Mouse (Mus musculus) CD4-positive helper T cell, adult 2 months (primary cell): ENCODE measurements around the gene Pdzrn4.

Experiments
- DNase-seq: peaks from one replicate; pipeline ENCODE4 v3.0.0-alpha.2; 2012; ENCODE audit warnings: low read depth, missing footprints, low spot score

The Pdzrn4 gene

GRCm38 (mm10) chr15:92495465-92496174 lies 98.9 kb downstream of the Pdzrn4 start:
- no peak for DNase-seq

DNA sequence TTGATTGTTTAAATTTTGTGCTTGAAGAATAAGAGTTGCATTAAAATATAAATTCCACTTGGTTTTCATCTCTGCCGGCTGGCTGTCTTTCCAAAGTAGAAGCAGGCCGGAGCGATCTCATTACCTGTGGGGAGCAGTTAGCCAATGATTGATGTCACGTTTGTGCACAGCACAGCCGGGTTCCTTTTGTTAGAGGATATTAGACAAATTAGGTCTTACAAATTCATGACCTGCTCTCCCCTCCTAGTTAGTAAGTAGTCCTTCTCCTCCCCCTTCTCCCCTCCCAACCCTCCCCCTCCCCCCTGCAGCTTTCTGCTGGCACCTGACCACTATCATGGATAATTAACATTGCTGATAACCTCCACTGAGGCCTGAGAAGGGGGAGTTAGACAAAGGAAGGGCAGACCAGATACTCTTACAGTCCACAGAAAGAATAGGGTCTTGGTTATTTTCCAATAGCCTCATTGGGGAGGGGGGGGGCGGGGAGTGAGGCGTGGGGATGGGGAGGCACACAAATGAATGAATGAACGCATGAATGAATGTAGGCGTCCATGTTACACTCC lies 103.7 kb downstream of the Pdzrn4 start:
- no peak for DNase-seq

DNA sequence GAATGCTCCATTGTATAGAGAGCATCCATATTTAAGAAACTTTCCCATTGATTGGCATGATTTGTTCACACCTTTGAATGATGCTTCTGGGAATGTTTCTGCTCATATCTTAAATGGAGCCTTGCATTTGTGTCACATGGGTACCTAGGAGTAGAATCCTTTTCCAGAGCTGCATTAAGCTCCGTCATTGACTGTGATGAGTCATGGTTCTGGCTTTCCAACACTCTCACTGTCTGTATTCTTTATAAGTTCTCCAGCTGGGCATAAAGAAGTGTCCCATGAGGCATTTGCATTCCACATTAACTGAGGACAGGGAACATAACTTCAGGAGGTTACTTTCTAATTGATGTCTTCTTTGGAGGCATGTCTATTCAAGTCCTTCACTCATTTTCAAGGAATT lies 106.1 kb downstream of the Pdzrn4 start:
- no peak for DNase-seq

GRCm38 (mm10) chr15:92509372-92509771 lies 112.7 kb downstream of the Pdzrn4 start:
- DNase-seq: no peak

GRCm38 (mm10) chr15:92515651-92516050 lies 119.0 kb downstream of the Pdzrn4 start:
- no peak for DNase-seq

DNA sequence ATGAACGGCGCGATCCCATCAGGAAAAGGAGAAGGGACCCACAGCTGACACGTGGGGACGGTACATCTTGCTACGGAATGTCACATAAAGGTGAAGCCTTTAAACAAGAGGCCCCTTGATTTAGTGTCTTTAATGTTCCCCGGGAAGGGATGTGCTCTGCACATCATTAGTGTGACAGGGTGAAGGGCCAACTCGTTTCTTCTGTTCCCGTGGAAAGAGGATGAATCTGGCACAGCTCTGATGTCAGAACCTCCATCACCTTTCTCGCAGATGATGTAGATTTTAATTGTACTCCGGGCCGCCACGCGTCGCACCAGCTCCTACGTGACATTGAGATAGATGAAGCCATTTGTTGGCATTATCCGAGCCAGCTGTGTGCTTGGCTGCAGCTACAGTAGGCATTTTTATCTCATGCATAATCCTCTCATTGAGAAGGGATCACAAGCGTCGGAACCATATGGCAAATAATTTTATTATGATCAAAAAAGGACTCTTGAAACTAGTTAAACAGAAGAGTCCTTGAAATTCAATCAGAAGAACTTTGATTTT lies 124.1 kb downstream of the Pdzrn4 start:
- DNase-seq: no peak

DNA sequence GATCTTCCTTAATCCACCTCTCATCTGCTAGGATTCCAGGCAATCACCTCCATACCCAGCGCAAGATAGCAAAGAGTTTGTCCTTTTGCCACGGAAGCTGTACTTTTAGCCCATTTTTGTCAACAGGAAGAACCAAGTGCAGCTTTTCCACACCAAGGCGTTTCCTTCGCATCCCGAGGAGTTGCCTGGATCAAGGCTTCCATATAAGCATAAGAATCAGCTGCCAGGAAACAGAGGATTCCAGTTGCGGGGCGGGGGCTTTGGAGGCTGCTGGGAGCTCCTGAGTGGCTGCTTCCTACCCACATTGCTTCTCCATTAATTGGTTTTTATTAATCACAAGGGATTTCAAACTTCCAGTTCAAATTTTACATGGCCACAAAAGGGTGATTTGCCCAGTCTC lies 125.0 kb downstream of the Pdzrn4 start:
- DNase-seq: no peak

- no peak for DNase-seq
These were observed 128.2 kb downstream of the Pdzrn4 start for GRCm38 (mm10) chr15:92524917-92525316.

DNA sequence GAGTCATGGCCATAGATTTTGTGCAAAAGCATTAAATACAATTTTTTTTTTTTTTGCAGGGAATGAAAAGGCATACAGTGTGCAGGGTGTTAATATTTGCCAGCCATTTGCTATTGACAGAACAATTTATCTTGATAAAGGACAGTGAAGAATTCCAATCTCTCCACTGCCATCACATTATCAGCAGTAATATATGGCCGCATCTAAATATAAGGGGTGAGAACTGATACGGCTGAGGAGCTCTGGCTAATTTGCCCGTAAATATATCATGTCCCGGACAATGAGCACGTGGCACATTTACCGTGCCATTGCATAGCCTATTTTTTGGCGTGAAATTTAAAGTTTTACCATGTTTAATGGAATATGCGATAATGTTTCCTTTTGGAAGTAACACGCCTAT lies 128.7 kb downstream of the Pdzrn4 start:
- no peak for DNase-seq

DNA sequence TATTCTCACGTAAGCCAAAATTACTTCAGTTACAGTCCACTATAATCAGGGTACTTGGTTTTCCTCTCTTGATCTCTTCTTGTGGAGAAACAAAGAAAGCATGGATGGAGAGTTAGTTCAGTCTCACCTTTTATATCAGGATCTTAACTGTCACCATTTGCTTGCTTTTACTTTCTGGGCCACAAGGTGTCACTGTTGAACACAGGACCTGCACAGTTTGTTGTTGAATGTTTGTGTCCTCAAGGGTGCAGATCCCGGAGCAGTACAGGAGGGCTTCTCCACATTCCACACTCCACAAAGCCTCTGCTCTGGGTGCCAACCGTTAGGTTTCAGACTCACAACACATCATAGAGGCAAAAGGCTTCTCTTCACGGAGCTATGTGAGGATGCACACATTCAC lies 130.1 kb downstream of the Pdzrn4 start:
- DNase-seq: no peak

DNA sequence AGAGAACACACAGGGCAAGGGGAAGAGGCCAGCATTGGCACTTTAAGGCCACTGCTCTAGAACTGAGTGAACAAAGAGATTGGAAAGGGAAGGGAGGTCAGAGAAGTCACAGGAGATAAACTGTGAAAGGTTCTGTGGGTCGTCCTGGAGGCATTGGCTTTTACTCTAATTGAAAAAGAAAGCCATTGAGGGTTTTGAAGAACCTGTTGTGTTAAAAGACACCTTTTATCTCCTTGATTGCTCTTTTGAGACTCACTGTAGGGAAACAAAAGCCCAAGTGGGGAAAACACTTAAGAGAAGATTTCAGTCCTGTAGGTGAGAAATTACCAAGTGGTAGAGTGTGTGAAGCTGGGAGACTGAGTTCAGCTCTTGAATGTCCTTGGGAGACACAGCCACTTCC lies 146.6 kb downstream of the Pdzrn4 start:
- DNase-seq: no peak

DNA sequence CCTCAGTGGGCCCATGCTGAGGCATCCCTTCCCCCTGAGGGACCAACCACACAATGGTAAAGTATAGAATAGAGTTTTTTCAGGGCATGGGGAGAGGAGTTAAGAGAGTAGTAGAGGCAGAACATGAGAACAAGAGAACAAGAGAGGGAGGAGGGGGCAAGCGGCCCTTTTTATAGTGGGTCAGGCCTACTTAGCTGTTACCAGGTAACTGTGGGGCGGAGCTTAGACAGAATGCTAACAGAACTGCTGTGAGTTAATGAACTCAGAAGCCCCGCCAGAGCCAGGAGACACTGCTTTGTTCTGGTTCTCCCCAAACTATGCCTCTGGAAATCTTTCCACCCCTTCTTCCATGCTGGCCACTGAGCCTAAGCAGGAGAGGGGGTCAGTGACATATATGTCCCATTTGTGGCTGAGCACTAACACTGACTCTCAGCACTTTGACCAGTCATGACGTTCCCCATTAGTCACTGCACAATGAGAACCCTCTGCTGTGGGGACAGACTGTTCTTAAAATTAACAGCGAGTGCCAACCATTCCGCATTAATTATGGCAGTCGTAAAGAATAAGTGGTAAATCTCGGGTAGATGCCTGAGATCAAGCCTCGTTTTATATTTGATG lies 150.7 kb downstream of the Pdzrn4 start:
- DNase-seq: no peak

DNA sequence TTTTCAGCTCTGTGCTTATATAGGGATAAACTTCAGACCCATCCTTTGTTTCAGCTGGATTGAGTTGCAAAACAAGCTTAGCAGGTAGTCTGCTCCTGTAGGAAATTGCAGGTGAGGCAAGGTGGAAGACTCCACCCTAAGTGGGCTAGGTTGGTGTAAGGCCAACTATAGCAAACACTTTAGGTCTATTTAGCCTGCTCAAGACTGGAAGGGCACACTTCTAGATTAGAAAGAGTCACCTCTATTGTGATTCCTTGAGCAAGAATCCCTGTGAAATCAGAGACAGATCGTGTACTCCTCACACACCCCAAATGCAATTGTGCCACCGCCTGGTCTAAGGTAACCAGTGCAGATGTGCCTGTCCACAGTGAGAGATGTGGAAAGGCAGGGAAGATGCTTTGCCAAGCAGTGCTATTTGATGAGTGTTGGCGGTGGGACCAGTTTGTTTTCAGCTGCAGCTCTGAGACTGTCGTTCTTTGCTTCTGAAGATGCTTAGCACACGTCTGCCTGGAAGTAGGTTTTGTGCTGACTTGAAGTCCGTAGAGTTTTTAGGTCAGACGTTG lies 158.4 kb downstream of the Pdzrn4 start:
- no peak for DNase-seq

DNA sequence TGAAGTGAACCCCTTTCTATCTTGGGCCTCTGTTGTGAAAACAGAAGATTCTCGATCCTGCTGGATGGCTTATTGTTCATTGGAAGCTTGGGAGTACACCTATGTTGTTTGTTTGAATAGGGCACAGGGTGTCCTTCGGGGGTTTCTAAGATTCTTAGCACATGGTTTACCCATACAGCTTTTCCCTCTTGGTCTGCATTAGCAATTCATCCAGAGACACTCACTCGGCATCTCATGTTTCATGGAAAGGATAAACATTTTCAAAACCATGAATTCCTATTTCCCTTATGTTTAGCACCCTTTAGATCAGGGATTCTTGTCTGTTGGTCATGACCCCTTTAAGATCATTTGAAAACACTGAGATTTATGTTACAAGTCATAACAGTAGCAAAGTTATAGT lies 159.0 kb downstream of the Pdzrn4 start:
- no peak for DNase-seq

- no peak for DNase-seq
These were observed 161.9 kb downstream of the Pdzrn4 start for GRCm38 (mm10) chr15:92558592-92558991.

DNA sequence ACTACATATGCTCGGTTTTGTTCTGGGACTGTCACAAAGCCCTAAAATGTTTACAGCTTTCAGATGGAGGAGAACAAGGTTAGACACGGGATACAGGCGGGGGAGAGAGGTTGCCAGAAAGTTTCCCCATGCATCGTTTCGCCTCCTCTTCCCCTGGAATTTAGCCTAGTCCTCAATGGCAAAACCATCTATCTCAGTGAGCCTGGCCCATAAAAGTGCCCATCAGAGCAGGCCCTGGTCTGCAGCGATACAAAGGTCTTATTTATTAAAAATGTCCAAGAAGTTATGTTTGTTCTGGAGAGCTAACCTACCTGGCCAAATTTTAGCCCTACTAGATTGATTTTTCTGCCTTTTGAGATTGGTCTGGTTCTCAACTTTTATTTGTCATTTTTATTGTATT lies 165.5 kb downstream of the Pdzrn4 start:
- DNase-seq: no peak

GRCm38 (mm10) chr15:92563576-92563975 lies 166.9 kb downstream of the Pdzrn4 start:
- no peak for DNase-seq

DNA sequence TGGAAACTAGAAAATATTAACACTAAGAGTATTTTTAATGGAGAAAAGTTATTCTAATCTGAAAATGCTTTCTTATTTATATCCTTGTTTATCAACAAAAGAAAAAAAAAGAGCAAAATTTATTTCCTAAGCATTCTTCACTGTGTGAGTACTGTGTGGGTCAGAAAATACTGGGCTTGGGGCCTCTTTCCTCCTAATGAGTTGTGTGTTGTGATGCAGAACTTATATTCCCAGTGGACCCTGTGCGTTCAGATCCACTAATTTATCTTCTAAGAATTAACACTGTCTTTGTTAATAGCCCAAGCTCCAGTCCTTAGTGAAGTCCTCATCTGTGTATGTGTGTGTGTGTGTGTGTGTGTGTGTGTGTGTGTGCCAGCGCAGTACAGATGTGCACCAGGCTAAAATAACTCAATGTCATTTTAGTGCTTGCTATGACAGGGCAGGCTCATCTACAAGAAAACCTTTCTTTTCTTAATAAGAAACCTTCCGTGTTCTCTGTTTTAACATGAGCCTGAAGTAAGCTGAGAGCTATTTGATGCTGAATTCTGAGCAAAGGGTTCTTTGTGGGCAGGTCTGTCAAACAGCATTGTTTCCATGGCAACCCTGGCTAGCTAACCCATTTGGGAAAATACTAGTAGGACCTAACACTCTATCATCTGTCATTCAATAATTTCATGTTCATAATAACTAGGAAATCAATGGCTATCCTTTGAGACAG lies 174.0 kb downstream of the Pdzrn4 start:
- no peak for DNase-seq

DNA sequence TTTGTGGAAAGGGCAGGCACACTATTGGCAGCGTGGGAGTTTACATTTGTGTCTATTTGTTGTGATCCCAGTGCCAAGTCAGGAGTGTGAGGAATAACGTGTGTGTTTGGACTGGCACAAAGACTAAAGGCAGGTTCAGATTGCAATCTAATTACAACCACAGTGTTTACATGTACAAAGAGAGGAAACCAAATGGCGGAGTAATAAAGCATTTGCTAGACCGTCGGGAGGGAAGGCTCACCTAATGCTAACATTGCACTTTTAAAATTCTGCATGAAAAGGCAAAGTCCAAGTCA lies 174.5 kb downstream of the Pdzrn4 start:
- DNase-seq: no peak

- DNase-seq: no peak
These were observed 180.8 kb downstream of the Pdzrn4 start for GRCm38 (mm10) chr15:92577476-92577875.

DNA sequence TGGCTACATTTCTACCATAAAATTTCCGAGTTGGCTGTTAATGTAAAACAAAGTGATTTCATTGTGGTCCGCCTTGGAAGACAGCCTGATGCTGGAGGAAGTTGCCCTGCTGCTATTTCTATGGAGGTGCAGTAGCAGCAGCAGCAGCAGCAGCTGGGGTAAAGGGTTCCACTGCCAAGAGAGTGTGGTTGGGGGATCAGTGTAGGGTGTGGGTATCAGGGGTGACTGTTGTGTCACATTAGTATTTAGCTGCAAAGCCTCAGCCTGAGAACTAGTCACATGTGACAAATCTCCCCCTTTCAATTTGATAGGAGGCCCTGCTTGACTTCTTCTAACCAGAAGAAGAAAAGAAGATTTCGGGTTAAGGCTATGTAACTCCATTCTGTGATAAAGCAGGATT lies 183.5 kb downstream of the Pdzrn4 start:
- DNase-seq: no peak

DNA sequence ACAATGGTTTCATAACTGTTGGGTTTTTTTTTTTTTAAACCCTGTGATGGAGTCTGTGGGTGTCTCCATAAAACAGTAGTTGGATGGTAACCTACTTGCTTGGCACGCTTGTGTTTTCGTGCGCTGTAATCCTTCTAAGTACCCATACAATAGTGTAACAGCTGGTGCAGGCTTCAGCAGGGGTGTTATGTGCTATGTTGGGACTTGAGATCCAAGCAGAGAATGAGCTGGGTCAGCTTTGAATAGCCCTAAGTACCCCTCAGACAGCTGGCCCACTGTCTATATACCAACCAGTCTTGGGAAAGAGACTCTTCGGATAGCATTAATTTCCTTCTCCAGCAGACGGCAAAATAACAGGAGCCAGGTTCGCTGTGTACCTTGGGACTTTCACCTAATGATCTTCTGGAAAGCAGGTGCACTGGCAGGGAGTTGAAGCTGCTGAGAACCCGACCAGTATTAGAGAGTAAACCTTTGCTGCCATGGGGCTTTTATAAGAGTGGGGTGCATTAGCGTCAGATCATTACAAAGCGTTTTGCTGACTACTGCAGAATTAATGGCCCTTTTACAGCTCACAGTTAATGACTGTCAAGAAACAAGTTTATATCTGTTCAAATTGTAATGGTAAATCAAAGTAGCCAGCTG lies 184.2 kb downstream of the Pdzrn4 start:
- DNase-seq: no peak
